Mouse (Mus musculus) adrenal gland, postnatal 14 days (tissue): ENCODE data around the gene Set. TPM values are rescaled to one million over a fixed set of nuclear protein-coding genes. Genes with fewer than 3 reads are reported as not detected.
A peak's percentile ranks its signal among the peaks of the same experiment; 100 is the strongest.

ENCODE experiments used
- DNase-seq: peaks from one replicate; pipeline ENCODE4 v3.0.0; 2021; ENCODE audit warnings: mixed read lengths
- total RNA-seq: library from RNA; stranded (reverse); gene quantifications from 2 replicates; pipeline ENCODE4 v1.2.3, GENCODE M21; 2021

Set gene
- total RNA-seq, 1 experiment from 2014 or later, result 250 TPM

DNA sequence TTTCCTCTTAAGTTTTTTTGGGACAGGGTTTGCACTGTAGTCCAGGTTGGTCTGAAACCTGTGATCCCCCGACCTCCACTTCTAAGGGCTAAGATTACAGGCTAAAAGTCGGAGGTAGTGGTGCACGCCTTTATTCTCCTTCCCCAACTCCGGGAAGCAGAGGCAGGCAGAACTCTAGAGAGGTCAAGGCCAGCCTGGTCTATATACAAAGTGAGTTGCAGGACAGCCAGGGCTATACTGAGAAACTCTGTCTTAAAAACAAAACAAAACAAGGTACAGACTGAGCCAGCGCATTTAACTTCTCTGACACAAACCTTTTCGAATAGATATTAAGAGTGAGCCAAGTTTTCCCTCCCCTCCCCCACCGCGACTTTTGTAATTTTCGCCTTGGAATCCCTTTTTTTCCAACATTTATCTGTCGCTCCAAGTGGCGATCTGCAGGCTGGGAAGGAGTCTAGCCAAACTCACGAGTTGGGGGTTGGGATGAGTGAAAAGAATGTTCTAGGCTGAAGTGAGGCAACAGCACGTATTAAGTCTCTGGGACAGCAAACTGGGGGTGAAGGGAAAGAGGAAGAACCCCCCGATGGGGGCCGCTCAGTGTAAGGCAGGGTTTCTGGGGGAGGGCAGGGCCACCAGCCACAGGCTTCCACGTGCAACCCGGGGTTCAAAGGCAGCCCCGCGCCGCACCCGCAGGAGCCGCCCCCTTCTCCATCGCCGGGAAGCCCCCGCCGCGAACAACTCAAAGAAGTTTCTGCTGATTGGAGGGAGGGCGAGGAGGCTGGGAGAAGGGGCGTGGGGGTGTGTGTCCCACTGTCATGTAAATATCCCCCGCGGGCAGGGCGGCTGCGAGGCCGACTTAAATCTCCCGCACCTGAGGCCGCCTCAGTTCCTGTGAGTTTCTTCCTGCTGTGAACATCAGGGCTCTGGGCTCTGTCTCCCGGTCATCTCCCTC lies 4.3 kb downstream of the Set start:
- peak; percentile 81 for DNase-seq

DNA sequence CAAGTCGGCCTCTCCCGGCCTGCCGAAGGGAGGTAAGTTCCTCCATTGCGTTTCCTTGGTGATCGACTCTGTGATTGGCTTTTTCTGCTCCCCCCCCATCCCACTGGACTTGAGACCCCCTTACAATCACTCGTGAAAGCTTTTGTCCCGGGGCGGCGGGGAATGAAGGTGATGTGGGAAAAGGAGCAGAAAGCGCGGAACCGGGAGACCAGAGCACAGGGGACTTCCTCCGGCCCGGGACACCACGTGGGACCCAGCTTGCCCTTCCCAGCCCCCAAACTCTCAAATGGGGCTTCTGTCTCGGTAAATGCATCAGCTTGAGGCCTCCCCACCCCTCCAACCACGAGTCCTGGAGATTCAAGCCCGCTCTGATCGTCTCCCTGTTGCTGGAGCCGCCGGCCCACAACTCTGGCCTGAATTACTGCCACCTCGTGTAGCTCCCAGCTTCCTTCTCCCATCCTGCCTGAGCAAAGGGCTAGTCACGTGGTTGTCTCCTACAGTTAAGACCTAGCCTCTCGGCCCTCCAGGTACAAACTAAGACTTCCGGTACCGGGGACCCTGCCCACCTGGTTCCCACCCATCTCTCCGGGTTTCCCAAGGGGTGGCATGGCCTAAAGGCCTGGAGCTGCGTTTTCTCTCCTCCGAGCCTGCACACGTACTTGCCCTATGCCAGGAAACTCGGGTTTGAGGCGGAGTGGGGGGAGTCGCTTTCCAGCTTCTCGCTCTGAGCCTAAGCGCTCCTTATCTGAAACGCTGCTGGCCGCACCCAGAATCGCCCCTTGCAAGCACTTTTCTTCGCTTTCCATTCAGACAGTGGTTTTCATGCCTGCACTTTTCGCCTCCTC lies 5.3 kb downstream of the Set start:
- peak; percentile 75 for DNase-seq

DNA sequence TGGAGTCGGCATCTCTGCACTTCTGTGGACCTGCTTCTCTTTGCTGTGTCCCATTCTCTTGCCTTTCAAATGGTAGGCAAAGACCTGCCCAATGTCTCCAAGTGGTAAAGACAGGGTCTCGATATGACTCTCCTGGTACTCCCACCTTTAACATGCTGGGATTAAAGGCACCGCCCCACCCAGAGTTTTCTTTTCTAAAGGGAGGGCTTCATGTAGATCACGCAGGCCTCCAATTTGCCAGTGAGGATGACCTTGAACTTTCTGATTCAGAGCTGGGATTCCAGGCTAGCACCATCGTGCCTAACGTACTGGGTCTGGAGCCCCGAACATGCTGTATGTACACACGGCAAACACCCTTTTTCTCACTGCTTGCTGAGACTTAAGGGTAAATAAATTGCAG lies 6.1 kb downstream of the Set start:
- DNase-seq, result peak; percentile 74

DNA sequence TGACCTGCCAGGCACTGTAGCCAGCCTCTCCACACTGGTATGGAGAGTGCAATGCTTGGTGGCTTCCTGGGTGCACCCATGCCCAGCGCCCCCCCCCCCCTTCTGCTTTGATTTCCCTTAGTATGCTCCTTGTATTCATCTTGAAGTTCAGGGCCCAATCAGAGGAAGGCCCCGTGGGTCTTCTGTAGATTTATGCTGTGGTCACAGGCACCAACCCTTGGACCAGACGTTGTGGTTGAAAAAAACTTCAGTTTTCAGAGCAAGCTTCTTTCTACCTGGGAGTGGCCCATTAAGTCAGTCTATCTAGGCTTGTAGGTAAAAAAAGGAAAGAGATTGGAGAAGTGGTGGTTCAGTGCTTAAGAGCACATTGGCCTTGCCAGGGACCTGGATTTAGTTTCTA lies 6.6 kb downstream of the Set start:
- DNase-seq, result no peak

DNA sequence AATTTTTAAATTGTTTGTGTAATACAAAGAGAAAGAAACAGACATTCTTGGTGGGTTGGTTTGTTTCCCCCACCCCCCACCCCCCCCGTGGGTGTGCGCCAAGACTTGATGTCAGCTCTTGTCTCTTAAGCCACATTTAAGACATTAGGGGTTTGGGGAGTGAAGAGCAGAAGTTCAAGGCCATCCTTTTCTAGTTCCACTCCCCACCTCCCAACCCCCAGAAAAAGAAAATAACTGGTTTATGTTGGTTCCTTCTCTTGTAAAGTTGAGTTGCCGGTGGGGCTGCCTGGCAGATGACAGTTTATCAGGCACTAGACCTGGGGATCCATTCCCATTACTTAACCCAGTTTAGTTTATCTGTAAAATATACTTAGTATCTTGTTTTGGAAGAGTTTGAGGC lies 7.1 kb downstream of the Set start:
- DNase-seq, result no peak

DNA sequence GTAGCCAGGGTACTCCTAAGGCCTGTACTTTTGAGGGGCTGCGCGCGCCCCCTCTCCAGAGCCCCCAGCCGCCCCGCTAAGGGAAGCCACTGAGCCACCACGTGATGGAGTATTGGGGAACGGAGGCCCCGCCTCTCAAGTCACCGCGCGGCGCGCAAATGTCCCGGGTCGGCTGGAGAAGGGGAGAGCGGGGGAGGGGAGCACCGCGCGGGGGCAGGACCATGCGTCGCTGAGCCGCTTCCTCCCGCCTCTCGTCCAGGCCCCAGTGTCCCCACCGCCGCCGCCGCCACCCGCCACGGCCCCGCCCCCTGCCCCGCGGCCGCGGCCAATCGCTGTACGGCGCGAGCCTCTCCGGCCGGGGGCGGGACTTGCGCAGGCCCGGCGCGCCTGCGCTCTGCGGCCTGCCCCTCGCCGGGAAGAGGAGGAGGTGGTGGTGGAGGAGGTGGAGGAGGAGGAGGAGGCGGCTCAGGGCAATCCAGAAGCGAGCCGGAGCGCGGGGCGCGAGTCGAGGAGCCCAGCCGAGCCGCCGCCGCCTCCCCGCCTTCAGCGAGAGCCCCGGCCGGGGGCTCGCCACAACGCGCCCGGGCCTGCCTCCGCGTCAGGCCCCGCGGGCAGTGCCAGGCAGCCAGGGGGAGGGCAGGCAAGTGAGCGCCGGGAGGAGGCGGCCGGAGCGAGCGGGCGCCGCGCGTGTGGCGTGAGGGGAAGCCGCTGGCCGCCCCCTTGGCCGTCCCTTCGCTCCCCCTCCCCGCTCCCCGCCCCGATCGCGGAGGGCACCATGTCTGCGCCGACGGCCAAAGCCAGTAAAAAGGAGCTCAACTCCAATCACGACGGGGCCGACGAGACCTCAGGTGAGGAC lies 9.1 kb downstream of the Set start:
- DNase-seq, result peak; percentile 98

DNA sequence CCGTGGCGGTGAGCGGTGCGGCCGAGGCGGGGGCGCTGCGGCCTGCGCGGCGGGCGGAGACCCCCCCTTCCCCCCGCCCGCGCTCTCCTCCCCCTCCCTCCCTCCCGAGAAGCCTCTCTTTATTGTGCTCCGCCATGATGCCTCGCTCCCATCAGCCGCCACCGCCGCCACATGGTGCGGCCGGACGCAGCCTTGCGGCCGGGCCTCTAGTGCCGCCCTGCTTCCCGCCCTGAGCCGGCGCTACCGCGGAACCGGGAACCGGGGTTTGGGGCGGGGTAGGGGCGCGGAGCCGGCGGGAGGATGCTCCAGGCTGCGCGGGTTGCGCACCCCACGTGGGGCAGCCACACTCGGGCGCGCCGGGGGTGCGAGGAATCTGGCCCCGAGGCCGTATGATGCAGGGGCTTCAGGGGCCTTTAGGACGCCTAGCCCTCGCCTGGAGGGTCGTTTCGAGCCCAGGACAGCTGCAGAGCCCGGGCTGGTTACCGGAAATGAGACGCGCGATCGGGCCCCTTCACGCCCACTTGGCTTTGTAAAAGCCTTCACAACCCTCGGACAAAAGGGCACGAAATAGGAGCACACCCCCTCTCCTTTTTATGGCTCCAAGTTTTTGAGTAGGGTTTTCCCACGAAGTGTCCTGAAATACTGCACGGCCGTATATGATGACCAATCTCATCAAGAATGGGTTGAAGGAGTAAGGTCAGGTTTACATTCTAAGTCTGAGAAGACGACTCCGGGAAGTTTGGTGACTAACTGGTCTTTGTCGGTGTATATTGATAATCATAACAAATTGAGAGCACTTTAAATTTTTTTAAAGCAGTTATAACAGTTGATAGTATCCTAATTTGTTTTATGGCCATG lies 10.1 kb downstream of the Set start:
- DNase-seq, result peak; percentile 67

DNA sequence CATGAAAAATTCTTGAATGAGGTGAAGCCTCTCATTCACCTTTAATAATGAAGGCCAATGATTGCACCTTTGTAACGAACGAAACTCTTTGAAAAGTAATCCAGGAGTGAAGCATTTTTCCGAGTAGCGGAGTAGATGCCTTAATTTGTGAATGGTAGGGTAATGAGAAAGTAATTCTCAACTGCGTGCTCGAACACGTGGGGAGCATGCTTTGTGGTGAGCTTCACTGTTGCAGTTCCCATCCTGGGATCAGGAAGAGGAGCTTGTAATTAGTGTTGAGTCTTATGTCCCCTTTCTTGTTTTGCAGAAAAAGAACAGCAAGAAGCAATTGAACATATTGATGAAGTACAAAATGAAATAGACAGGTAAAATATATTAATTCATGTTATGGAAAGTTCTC lies 10.8 kb downstream of the Set start:
- no peak for DNase-seq

DNA sequence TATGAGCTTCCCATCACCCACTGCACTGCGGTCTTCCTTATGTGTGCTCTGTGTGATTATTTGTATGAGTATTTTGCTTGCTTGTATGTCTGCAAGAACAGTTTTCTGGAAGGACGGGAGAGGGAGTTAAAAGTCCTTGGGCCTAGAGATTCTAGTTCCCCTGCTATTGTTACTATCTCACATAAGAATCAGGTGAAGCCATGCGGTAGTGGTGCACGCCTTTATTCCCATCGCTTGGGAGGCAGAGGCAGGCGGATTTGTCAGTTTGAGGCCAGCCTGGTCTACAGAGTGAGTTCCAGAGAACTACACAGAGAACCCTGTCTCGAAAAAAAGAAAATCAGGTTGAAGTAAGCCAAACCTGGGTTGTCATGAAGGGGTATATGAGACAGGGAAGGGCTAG lies 15.7 kb downstream of the Set start:
- DNase-seq, result no peak

DNA sequence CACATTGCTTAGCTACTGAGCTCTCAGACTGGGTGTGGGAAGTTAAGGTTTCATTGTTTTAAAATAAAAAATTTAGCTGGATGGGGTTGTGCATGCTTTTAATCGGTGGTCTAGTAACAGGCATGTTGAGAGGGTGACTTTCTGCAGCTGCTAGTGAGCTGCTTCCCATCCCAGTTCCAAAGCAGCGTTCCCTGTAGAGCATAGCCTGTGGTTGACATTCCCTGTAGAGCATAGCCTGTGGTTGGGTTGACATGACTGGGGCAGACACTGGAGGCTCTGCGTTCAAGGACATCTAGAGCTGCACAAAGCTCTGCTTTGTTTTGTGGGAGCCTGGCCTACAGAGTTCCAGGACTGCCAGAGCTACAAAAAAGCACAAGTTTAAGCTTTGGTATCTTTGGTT lies 16.1 kb downstream of the Set start:
- no peak for DNase-seq

DNA sequence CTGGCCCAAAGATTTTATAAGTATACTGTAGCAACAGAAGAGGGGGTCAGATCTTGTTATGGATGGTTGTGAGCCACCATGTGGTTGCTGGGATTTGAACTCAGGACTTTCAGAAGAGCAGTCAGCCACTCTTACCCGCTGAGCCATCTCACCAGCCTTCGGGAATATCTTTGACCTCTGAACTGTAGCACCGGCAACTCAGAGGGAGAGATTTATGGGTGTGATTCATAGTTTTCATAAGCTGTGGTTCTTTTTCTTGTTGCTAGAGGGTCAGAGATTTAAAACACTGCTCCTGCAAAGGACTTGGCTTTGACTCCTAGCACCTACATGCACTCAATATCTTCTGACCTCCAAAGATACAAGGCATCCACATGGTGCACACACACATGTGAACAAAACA lies 18.4 kb downstream of the Set start:
- DNase-seq, result peak; percentile 45

DNA sequence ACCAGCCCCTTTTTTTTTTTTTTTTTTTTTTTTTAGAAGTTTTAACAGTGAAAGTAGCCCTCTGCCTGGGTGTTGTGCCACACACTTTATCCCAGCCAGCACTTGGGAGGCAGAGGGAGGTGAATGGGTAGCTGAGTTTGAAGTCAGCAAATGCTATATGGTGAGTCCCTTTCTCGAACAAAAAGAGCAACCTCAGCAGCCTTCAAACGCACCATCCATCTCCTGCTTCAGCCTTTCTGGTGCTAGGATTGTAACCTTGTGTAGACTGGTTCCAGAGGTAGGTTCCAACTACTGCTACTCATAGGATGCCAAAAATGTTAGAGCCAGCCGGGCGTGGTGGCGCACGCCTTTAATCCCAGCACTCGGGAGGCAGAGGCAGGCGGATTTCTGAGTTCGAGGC lies 19.3 kb downstream of the Set start:
- DNase-seq, result no peak

DNA sequence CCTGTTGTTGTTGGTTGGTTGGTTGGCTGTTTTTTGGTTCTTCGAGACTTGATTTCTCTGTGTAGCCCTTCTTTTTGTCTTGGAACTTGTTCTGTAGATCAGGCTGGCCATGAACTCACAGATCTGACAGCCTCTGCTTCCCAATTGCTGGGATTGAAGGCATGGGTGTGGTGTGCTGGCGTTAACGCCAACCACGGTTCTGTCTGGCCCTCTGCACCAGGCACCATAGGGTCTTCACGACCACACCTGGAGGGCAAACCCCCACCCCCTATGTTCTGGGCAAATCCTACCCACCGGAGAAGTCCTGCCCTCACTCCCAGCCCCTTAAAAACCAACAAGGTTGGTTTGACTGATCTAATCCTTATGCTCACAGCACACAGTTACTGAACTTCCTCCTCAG lies 19.8 kb downstream of the Set start:
- no peak for DNase-seq

DNA sequence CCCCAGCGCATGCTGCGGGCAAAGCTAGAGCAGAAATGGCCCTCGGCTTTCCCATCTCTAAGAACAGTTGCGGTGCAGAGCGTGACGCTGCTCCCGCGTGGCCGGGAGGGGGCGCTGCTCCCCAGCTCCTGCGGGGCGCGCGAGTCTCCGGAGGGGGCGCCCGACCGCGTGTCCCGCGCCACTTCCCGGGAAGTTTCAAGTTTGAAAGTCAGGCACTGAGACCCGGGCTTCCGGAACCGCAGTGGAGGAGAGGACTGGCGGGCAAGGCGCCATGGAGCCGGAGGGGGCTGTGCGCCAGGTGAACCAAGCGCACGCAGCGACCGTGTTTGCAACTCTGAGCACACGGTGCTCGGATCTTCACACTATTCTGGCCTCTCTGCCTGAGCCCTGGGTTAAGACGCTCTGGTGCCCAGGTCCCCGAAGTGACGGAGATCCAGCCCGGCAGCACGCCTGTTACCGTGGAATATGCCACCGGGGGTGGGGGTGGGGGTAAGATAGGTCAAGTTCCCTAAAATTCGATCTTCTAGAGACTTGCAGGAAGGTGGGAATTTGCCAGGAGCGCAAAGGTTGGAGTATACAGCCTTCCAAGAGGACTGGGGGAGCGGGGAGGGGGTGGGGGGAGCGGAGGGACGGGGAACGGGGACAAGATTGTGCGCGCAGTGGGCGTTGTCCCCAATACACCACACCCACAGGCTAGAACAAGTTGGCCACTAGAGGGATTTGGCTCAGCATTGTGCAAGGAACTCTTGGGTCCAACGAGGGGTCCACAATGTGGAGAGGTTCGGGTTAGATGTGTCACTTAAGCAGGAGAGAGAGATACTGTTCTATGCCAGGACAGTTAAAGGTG lies 20.5 kb downstream of the Set start, which contains the start of gene Pkn3:
Gene Pkn3 (plus strand): TSS at position 183 of the 847 bp plus-strand sequence.
- DNase-seq, result peak; percentile 93

DNA sequence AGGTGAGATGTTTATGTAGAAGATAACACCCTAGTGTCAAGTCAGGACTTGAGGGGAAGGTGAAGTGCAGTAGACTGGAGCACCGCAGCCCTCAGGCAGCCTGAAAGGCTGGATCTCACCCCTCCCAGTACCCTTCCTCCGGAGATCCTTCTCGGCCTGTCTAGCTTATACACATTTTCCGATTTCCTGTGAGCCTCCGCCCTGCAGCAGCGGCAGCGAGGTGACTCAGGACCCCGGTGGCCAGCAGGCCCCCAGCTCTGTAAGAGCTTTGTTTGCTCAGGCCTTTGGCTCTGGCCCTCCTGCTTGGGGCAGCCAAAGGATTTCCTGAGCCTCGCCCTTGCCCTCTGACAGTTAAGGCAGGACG lies 21.2 kb downstream of the Set start:
- DNase-seq, result no peak

DNA sequence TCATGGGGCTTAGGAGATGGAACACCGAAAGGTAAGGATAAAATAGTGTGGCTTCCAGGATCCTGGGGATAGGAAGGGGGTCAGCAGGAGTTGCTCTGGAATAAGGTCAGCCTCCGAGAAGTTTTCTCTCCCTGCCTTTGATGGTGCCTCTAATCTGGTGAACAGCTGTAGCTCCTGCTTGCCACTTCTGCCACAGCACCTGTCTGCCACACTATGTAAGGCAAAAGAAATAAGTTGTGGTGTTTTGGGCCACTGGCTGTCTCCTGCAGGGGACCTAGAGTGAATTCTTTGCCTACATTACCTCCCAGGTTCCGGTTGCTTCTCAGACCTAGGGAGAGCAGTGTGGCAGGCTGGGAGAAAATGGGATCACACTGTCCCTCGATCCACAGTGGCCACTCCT lies 21.6 kb downstream of the Set start:
- no peak for DNase-seq

DNA sequence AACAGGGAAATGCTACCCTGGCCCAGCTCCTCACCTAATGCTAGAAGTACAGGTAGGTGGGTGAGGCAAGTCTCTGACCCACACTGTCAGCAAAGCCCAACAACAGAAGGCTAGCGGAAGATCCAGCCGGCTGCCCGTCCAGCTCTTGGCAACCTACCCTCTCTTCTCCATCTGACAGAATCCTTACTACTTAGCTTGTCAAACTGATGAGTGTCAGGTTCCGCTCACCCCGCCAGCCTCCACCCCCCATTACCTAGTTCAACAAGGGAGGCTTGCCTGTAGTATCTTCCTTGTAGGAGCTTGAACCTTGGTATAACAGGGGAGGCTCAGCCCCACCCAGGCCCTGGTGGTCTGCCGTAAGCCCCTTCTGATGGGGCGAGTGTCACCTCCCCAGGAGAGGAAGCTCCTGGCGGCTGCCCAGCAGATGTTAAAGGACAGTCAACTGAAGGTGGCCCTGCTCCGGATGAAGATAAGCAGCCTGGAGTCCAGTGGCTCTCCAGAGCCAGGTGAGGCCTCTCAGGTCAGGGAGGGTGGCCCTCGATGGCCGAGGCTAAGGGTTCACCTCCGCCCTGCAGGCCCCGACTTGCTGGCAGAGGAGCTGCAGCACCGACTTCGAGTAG lies 23.1 kb downstream of the Set start:
- no peak for DNase-seq

DNA sequence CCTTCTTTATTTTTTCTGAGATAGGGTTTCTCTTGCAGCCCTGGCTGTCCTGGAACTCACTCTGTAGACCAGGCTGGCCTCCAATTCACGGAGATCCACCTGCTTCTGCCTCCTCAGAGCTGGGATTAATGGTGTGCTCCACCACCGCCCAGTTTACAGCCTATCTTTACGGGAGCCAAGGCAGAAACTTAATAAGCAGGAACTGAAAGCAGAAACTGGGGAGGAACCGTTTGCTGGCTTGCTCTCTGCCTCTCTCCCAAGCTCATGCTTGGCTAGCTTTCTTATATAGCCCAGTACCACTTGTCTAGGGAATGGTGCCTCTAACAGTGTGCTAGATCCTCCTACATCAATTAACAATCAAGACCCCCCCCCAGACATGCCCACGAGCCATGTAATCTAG lies 26.9 kb downstream of the Set start:
- DNase-seq, result no peak

DNA sequence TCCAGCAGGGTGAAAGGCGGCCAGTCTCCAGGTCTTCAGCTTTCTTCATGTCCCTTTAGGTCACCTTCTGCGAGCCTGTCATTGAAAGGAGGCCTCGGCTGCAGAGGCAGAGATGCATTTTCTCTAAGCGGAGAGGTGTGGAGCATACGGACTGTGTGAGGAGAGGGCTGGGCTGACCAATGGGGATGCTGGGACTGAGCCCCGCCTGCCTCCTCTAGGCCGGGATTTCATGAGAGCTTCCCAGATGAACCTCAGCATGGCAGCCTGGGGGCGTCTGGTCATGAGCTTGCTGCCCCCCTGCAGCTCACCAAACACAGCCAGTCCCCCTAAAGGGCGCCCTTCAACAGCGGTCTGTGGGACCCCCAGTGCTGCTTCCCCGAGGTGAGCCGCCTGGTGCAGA lies 27.5 kb downstream of the Set start:
- DNase-seq, result no peak

DNA sequence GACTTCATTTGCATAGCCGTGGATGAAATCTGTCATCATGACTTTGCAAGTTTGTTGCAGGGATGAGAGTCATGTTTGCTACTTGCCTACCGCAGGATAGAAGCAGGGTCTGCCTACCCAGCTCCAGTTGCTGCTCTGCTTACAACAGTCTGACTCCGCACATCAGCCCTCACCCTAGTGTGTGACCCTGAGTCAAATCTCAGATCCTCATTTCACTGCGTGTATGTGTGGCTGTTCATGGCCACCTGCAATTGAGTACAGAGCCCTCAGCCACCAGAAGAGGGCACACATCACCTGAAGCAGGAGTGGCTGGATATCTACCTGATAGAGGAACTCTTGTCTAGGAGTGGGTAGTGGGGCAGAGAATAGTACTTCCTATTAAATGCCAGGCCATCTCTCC lies 30.1 kb downstream of the Set start:
- DNase-seq, result no peak
